Mouse (Mus musculus) spleen, adult 2 months (tissue): ENCODE data around the gene S100a4.

ENCODE experiments used
- CTCF ChIP-seq: fragments of 200-500 bp; IDR thresholded peaks from 2 replicates; pipeline ENCODE4 v1.5.1; 2011; ENCODE audit warnings: mild to moderate bottlenecking, inconsistent platforms; ENCODE audit not compliant: insufficient read depth, insufficient read length, insufficient replicate concordance; ENCODE audit errors: extremely low read depth
- POLR2A ChIP-seq: fragments of 200-500 bp; IDR thresholded peaks from 2 replicates; pipeline ENCODE4 v1.6.1; 2011; ENCODE audit warnings: low read depth, low read length, inconsistent platforms

DNA sequence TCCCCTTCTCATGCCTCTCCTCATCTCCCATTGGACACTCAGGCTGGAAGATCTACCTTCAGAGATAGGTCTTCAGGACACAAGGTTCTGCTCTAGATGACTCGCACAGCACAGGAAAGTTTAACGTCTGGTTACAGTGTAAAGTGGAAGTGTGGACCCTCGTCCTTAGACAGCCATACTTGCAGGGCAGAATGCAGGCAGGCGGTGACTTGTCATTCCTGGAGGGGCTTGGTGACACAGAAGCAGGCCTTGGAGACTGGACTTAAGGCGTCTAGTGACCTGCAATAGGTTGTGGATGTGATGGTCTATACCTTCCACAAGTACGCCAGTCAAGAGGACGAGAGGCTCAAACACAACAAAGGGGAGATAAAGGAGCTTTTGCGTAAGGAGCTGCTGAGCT, 13.6 kb upstream of the S100a4 start, which contains the start of gene S100a2:
- no peak for TF ChIP-seq CTCF
- TF ChIP-seq POLR2A = no peak
